Mouse (Mus musculus): ENCODE data around the gene Gm3376. TPM values are rescaled to one million over a fixed set of nuclear protein-coding genes. Genes with fewer than 3 reads are reported as not detected.
"Not testable (repeated sequence)": the region's sequence is repeated elsewhere in the genome, so short reads cannot be mapped to it uniquely, and the experiment has no call there.

Gm3376 gene
- not detected in 2 replicates for polyA plus RNA-seq (2012; rRNA removed)

DNA sequence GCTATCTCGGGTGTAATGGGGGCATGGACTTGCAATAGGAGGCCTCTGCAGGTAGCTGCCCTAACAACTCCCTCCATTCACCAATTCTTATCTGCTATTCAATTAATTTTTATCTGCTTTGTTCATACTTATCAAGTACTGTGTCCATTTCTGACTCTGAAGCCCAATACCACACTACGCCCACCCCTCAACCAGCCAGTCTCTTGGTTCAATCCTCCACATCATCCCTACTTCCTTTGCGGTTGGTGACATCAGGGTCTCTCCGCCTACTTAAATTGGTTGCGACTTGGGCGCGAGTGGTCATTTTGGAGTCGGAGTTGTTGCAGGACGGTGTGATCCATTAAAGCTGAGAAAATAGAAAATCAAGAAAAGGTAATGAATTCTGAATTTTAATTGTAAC lies at the start of gene Gm3376:
TSS of gene Gm3376 (plus strand) at position 301 of the 400 bp plus-strand sequence.
- not testable (repeated sequence) for DNase-seq (ENCODE audit: low spot score)

All from urinary bladder, adult 2 months (tissue).